Mouse (Mus musculus): ENCODE data around the gene Mtfr1l.

DNA sequence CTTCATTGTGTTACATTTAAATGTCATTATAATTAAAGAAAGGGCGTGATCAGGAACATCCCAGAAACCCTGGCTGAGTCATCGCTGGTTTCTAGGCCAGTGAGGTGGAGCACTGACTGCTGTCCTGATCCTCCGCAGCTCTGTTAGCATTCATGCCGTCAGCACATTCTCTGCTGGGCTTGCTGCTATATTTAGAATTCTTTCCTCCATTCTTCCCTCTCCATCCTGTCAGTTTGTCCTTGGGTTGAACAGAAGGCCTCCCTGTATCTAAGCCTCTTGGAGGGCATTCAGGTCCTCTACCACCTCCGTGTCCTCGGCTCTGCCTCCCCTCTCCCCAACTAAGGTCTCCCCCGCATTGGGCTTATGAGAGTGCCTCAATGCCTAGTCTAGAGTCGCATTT lies 18.2 kb downstream of the Mtfr1l start:
- no peak for TF ChIP-seq ZMIZ1 (IDR thresholded peaks at IDR 0.05; ENCODE audit: low read depth, low read length)
- no peak for TF ChIP-seq SIN3A (IDR thresholded peaks at IDR 0.05; ENCODE audit: low read length)
- no peak for TF ChIP-seq USF2 (IDR thresholded peaks at IDR 0.05; ENCODE audit: borderline replicate concordance in 1 of 2, insufficient read depth in 1 of 2, low read depth in 1 of 2, low read length in 2 of 2)
- no peak for TF ChIP-seq NRF1 (IDR thresholded peaks at IDR 0.05; ENCODE audit: insufficient read depth, low read depth, low read length, poor library complexity, severe bottlenecking)
- no peak for TF ChIP-seq POLR2A (IDR thresholded peaks at IDR 0.05; ENCODE audit: control insufficient read depth in 1 of 2, insufficient read depth in 1 of 2, low read depth in 1 of 2, low read length in 2 of 2, poor library complexity in 1 of 2)
- no peak for TF ChIP-seq POLR2AphosphoS2 (IDR thresholded peaks at IDR 0.05; ENCODE audit: low read length)
- TF ChIP-seq CTCF (IDR thresholded peaks at IDR 0.05 in 2 of 3, conservative IDR thresholded peaks at IDR 0.05 in 1 of 3; ENCODE audit: control insufficient read depth in 1 of 3, insufficient read depth in 1 of 3, low read depth in 2 of 3, low read length in 3 of 3, poor library complexity in 1 of 3, severe bottlenecking in 1 of 3) = no peak
- TF ChIP-seq GATA1 (IDR thresholded peaks at IDR 0.05; ENCODE audit: low read depth, low read length) = no peak

Data from MEL (cell line).